Mouse (Mus musculus): ENCODE results near the gene Lrrk2.

Lrrk2 gene

DNA sequence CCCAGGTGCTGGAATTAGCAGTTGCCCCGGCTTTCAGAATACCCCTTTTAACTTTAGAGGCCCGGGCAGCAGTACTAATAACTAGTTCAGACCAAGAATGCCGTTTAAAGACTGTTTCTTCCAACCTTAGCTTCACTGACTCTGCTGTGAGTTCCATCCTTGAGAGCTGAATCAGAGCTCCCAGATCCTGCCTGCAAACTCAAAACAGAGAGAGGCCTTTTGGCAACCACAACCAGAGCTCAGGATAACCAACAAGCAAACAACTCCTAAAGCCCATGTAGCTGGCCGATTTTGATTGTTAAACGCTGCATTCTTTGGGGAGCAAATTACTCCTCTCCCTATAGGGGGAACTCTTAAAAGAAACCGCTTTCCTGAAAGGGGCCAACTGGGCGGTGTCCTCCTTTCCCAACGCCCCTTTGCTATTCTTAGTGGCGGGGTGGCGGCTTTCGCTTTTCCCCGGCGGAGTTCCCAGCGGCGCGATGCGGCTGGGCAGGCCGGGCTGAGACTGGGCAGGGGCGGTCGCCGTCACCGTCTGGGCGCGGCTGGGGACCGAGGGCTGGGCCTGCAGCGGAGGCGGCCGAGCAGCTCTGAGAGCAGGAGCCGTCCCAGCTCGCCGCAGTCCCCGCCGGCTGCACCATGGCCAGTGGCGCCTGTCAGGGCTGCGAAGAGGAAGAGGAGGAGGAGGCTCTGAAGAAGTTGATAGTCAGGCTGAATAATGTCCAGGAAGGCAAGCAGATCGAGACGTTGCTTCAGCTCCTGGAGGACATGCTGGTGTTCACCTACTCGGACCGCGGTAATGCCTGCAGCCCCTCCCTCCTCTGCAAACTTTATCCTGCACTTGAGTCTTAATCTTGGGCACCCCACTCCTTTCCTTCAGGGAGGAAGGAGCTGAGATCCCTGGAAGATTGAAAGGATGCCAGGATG lies at the start of gene Lrrk2:
Gene Lrrk2, plus strand, starts transcription at position 531 of the 924 bp plus-strand sequence.
- ATAC-seq (ENCODE audit: insufficient number of reproducible peaks, low FRiP score, low TSS enrichment): peak; percentile 95

DNA sequence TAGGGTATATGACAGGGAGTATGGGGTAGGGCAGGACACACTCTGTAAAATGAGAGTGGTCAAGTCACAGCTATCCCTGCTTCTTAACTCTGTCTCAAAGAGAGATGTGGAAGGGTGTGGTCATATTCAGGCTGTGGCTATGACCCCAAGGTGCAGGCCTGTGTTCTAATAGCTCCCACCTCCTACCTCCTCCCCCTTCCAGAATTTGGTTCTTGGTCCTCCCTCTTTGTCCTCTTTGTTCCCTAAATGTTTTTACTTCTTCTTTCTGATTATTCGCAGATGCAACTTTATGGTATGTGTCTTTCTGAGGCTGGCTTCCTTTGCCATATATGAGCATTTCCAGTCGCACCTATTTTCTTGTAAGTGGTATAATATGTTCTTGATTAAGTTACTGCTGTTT lies 48.5 kb upstream of the Lrrk2 start:
- ATAC-seq (ENCODE audit: insufficient number of reproducible peaks, low FRiP score, low TSS enrichment): no peak

DNA sequence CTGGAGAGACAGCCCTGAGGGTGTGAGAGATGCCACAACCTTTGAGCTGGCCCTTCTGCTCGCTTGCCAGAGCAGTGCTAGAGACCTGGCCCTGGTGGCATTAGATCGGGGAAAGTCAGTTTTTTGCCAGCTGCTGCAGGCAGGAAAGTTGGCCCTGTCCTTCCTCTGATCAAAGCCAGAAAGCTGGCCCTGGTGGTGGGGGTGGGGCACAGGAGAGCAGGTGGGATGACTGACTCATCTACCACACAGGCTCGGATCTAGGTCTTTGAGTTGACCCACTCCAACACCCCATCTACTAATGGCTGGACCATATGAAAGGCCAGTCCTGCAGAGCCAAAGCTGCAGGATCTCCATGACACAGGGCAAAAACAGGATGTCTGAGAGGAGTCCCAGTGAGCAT lies 43.8 kb upstream of the Lrrk2 start:
- ATAC-seq (ENCODE audit: insufficient number of reproducible peaks, low FRiP score, low TSS enrichment): no peak

DNA sequence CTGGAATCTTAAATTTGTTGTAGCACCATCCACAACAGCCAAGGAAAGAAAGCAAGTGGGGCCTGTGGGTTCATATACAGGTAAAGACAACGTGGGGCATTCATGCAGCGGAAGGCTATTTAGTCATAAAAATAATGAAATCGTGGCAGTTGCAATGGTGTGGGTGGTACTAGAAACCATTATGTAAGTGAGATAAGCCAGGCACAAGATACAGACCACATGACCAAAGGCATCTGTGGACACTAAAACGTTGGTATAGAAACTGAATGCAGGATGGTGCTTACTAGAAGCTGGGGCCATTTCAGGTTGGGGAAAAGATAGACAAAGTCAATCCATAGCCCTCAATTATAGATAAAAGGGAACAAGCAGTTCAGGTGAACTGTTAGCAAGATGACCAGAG lies 40.5 kb upstream of the Lrrk2 start:
- ATAC-seq (ENCODE audit: insufficient number of reproducible peaks, low FRiP score, low TSS enrichment): no peak

DNA sequence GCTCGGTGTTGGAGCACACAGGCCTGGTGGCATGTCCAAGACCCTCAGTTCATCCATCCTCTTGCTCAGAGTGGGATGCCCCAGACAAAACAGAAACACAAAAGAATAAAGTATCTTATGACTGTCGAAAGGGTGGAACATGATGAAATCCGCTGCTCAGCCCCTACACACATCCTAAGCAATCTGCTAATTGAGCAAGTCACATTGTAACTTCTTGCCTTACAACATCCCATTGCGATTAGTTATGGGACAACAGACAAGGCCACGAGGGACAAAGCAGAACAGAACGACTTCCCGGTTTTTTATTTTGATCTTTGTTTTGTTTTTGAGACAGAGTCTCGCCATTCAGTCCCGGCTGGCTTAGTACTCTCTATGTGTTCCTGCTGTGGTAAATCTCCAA lies 39.9 kb upstream of the Lrrk2 start:
- ATAC-seq (ENCODE audit: insufficient number of reproducible peaks, low FRiP score, low TSS enrichment): no peak

- ATAC-seq (ENCODE audit: insufficient number of reproducible peaks, low FRiP score, low TSS enrichment): no peak
Observed at GRCm38 (mm10) chr15:91633806-91634205, 39.2 kb upstream of the Lrrk2 start.

- ATAC-seq (ENCODE audit: insufficient number of reproducible peaks, low FRiP score, low TSS enrichment): no peak
Observed at GRCm38 (mm10) chr15:91634236-91634635, 38.7 kb upstream of the Lrrk2 start.

- no peak for ATAC-seq (ENCODE audit: insufficient number of reproducible peaks, low FRiP score, low TSS enrichment)
Observed at GRCm38 (mm10) chr15:91641631-91642030, 31.3 kb upstream of the Lrrk2 start.

DNA sequence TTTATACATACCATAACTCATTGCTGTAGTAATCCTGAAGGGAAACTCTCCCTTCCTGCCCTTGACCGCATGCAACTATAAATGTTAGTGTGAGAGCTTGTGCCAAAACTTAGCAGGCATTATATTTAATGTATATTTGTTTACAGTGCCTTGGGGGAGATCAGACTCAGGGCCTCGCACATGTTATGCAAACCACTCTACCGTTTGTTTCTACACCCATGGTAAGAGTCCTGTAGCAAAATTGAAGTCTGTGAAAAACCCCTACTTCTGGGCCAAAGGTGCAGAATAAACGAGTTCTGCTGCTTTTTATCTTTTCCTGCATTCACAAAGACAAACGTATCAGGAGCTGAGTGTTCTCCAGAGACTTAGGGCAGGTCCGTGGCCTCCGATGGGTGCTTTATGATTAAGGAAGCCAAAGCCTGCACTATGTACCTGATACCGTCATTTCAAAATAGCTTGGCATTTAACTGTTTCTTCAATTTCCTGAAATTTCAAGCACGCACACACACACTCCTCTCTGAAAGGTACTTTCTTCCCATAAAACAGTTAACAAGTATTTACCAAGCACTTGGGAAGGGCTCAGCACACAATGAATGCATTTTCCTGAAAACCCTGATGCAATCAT lies 30.2 kb upstream of the Lrrk2 start:
- no peak for ATAC-seq (ENCODE audit: insufficient number of reproducible peaks, low FRiP score, low TSS enrichment)

DNA sequence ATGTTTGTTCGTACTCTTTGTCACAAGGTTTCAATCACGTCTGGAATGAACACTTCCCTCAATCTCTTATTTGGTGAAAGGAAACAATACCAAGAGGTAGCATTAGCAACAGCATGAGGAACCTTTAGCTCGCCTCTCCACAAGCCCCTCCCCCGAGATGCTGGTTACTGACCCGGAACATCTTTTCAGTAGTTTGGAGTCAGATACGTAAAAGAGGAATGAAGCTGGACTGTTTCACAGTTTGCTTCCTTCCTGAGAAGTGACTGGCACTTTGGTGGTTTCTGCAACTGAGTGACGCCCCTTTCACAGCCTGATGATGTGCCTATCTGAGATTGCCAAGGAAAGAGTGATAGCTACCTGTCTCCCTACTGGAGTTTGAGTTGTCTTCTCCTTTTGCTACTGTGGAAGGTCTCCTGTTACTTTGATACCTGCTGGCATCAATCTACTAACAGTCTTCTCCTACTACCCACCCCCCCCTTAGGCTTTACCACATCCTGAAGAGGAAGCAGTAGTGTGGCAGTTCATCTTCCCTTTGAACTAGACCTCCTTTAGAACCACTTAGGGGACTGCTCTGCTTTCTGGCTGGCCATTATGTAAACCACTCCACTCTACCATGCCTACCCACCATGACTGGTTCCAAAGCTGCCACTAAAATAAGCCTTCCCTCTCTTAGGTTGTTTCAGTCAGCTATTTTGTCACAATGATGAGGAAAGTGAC lies 29.2 kb upstream of the Lrrk2 start:
- no peak for ATAC-seq (ENCODE audit: insufficient number of reproducible peaks, low FRiP score, low TSS enrichment)

GRCm38 (mm10) chr15:91650270-91650669 lies 22.7 kb upstream of the Lrrk2 start:
- no peak for ATAC-seq (ENCODE audit: insufficient number of reproducible peaks, low FRiP score, low TSS enrichment)

GRCm38 (mm10) chr15:91651493-91651892 lies 21.5 kb upstream of the Lrrk2 start:
- ATAC-seq (ENCODE audit: insufficient number of reproducible peaks, low FRiP score, low TSS enrichment): no peak

DNA sequence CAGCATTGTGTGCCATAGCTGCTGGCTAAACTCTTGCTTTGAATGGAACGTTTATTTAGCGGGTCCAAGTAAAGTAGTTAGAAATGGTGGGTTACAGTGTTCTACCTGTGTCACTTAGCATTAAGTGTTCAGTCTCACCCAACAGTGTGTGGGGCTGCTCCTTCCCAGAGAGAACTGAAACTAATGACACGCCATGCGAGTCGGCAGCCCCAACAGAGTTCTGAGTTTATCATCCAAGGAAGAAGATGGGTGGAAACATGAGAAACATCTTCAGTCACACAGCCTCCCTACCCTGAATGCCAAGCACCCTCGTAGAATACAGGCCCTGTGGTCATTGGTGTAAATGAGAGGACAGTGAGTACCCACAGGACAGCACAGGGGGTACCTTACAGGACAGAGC lies 14.7 kb upstream of the Lrrk2 start:
- ATAC-seq (ENCODE audit: insufficient number of reproducible peaks, low FRiP score, low TSS enrichment): no peak

DNA sequence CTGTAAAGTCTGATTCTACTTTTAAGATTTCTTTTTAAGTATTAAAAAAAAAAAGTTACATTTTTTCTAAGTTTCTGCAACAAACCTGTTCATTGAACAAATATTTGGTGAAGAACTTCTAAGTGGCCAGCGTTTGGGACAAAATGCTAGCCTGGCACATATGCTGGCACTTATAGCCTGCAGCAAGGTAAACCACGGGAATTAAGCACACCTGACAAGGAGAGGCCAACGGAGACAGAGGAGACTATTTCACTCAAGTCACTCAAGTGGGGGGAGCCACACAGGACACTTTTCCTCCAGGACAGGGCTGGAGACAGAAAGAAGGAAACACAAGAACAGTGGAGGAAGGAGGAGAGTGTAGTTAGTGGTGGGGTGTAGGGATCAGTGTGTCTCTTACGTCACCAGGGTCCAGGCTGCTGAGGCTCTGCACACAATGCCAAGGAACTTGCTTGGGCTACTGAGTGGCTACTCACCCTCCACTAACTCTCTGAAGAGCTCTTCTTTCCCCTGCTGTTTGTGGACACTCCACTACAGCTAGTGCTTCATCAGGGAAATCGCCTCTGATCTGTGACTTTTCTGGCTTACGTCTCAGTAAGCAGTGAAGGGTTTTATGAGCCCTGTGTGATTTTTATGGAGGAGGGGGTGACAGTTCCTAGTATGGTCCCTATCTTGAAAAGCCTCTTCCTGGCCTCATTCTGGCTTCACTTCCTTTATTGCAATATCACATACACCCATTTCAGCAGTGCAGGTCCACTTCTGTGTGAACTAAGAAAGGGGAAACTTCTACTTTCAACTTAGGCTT lies 12.5 kb upstream of the Lrrk2 start:
- ATAC-seq (ENCODE audit: insufficient number of reproducible peaks, low FRiP score, low TSS enrichment): no peak

DNA sequence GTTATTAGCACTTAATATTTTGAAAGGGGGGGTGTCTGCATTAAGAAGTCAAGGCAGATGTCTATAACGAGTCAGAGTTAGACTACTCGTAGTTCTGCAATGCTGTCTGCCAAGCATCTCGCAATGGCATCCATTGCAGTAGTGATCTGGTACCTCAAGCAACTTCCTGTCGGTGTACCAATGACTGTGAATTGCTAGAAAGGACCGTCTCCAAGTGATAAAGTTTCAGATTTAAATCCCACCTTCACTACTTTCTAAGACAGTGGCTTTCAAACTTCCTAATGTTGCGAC lies 12.0 kb upstream of the Lrrk2 start:
- ATAC-seq (ENCODE audit: insufficient number of reproducible peaks, low FRiP score, low TSS enrichment): no peak

- ATAC-seq (ENCODE audit: insufficient number of reproducible peaks, low FRiP score, low TSS enrichment): no peak
Observed at GRCm38 (mm10) chr15:91664586-91665132, 8.3 kb upstream of the Lrrk2 start.

GRCm38 (mm10) chr15:91665530-91665929 lies 7.4 kb upstream of the Lrrk2 start:
- ATAC-seq (ENCODE audit: insufficient number of reproducible peaks, low FRiP score, low TSS enrichment): no peak

- no peak for ATAC-seq (ENCODE audit: insufficient number of reproducible peaks, low FRiP score, low TSS enrichment)
Observed at GRCm38 (mm10) chr15:91671216-91671615, 1.8 kb upstream of the Lrrk2 start.

DNA sequence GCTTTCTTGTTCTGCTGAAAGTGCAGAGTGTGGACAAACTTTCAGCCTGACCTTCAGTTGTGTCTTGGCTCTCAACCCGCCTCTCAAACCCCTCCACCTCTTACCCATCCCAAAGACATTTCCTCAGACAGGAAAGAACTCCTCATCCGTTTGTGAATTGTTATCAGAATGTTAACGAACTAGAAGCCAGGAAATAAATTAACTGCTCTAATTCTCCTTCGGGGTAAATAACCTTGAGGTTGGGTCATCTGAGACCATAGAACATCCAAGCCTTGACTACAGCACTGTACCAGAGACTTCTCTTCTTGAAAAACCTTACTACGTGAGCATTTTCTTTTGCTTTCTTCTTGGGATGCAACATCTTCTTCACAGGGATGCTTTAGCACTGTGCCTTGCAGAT lies 988 bp upstream of the Lrrk2 start:
- ATAC-seq (ENCODE audit: insufficient number of reproducible peaks, low FRiP score, low TSS enrichment): no peak

GRCm38 (mm10) chr15:91673569-91673905 lies 562 bp downstream of the Lrrk2 start:
- ATAC-seq (ENCODE audit: insufficient number of reproducible peaks, low FRiP score, low TSS enrichment): peak; percentile 27; the same call in 1 of the 2 replicates

All from cerebellum, adult (tissue).